Mouse (Mus musculus): ENCODE measurements around the gene Lrp6.

DNA sequence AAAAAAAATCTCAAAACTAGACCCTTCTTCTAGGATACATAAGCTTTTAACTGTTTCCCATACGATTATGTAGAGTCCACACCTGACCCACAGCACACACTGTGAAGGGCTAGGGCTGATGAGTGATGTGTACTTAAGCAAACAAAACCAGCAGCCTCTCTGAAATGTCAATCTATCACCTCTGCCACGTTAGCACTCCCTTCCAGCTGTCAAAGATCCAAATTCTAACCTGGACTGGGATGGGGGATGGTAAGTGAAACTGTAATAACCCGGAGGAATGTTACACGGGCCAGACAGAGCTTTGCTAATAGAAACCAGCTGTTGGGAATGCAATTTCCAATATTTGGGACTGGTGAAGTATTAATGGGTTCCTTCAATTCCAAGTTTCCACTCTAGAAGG, 61.9 kb downstream of the Lrp6 start:
- TF ChIP-seq POLR2A (IDR thresholded peaks at IDR 0.05; ENCODE audit: insufficient read length, low read depth) (no peak), TCF3 (IDR thresholded peaks at IDR 0.05; ENCODE audit: insufficient read length, low read depth) (no peak), POLR2AphosphoS2 (IDR thresholded peaks at IDR 0.05; ENCODE audit: insufficient read length, low read depth) (no peak), CEBPB (IDR thresholded peaks at IDR 0.05; ENCODE audit: insufficient read depth, poor library complexity, severe bottlenecking) (no peak), TCF12 (IDR thresholded peaks at IDR 0.05; ENCODE audit: insufficient read depth, poor library complexity, severe bottlenecking) (no peak), USF1 (IDR thresholded peaks at IDR 0.05; ENCODE audit: low read depth) (no peak), SRF (IDR thresholded peaks at IDR 0.05; ENCODE audit: control insufficient read depth, insufficient read length, low read depth) (no peak), MYOD1 (IDR thresholded peaks at IDR 0.05; ENCODE audit: control insufficient read depth in 1 of 3, insufficient read length in 2 of 3, low read depth in 2 of 3) (no peak), E2F4 (IDR thresholded peaks at IDR 0.05; ENCODE audit: insufficient read depth) (no peak), MAX (IDR thresholded peaks at IDR 0.05; ENCODE audit: low read depth) (no peak), MYOG (IDR thresholded peaks at IDR 0.05; ENCODE audit: control insufficient read depth in 1 of 3, insufficient read depth in 1 of 3, insufficient read length in 2 of 3, low read depth in 2 of 3) (no peak), REST (IDR thresholded peaks at IDR 0.05; ENCODE audit: insufficient read depth, insufficient read length) (no peak)

Measured in myocyte (in vitro differentiated cells).